Mouse (Mus musculus): ENCODE measurements around the gene Cdx4. TPM values are rescaled to one million over a fixed set of nuclear protein-coding genes. Genes with fewer than 3 reads are reported as not detected.

Cdx4 gene
- not detected for polyA plus RNA-seq (2017; shearing (Covaris generic))

DNA sequence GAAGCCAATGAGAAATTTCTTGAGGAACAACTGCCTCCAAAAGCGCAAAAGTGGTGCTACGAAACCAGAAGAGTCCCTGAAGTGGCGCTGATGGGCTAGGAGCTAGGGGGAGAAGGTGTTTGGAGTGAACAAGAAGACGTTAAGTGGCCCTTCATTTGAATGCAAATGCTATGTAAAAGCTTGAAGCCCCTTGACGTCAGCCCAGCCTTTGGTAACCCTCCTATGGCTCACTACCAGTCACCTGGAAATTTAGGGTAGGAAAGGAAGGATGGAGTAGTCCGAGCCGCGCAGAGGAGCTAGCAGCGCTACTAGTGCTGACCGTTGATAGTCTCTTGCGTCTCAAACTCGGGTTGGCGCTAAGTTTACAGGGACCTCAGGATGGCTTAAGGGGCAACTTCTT lies at the start of gene Cdx4:
Gene Cdx4 (plus strand): TSS at position 253 of the 400 bp plus-strand sequence.

DNA sequence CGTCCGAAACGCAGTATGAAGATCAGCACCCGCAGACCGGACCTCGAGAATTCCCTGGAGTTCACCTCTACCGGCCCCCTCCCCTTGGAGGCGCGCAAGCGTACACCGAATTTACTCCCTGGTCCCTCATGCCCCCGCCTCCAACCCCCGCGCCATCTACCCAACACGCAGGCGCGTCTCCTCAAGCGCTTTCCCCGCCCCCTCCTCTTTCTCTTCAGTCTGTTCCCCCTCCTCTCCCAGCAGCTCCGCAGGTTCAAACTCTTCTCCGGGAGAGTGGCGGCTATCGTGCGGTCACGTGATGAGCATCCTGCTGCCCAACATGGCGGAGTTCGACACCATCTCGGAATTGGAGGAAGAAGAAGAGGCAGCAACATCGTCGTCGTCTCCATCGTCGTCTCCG lies 35.1 kb downstream of the Cdx4 start, which contains the start of gene Chic1:
Gene Chic1 (plus strand): TSS at position 190 of the 400 bp plus-strand sequence.

Other genes with a start within 250 kb of the Cdx4 start
- not detected for gene Nap1l2, start 134.8 kb upstream of the Cdx4 start, polyA plus RNA-seq (2017; shearing (Covaris generic))
- gene Chic1, start 35.1 kb downstream of the Cdx4 start, polyA plus RNA-seq (2017; shearing (Covaris generic)): 1.8 TPM
- 0.51 TPM for gene Tsx, start 93.1 kb downstream of the Cdx4 start, polyA plus RNA-seq (2017; shearing (Covaris generic))
- gene Gm26992, start 100.6 kb downstream of the Cdx4 start, polyA plus RNA-seq (2017; shearing (Covaris generic)): not detected